Mouse (Mus musculus) left cerebral cortex, postnatal 14 days (tissue): ENCODE results near the gene Wrap73. TPM values are rescaled to one million over a fixed set of nuclear protein-coding genes. Genes with fewer than 3 reads are reported as not detected.
A peak's percentile ranks its signal among the peaks of the same experiment; 100 is the strongest.

Source experiments
- DNase-seq, 2 experiments: peaks; one replicate each; pipeline ENCODE4 v3.0.0; 2021 to 2022; ENCODE audit warnings: low spot score in 2 of 2, mixed read lengths in 1 of 2
- intact Hi-C: fragments of 180-260 bp; cut with DNase I; formaldehyde crosslinking; loops from one replicate; pipeline ENCODE4 v1.15.1; 2025
- total RNA-seq, 2 experiments: library from RNA; stranded (reverse); gene quantifications; 2 replicates each; pipeline ENCODE4 v1.2.3; 2021

The Wrap73 gene
- total RNA-seq, 2 experiments from 2014 or later = 28.1 to 28.7 TPM

GRCm38 (mm10) chr4:154134803-154135202 is 7.4 kb upstream of the Wrap73 start:
- intact Hi-C loops = no loop called here
- DNase-seq = no peak

DNA sequence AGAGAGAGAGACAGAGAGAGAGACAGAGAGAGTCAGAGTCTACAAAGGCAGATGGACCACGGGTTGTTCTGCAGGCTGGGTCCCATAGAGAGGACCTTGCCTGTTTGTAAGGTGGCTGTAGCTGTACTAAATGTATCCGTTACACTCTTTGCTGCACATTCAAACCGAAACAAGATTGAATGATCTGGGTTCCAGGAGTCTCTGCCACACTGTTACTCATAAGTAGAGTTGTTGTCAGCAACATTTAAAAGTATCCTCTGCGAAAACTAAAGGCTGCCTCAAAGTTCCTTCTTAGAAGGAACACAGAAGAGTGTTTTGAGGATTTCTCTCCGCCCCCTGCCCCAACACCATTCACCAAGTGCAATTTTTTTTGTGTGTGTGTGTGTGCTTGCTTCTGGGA is 5.0 kb upstream of the Wrap73 start:
- intact Hi-C loops = no loop called here
- no peak for DNase-seq

DNA sequence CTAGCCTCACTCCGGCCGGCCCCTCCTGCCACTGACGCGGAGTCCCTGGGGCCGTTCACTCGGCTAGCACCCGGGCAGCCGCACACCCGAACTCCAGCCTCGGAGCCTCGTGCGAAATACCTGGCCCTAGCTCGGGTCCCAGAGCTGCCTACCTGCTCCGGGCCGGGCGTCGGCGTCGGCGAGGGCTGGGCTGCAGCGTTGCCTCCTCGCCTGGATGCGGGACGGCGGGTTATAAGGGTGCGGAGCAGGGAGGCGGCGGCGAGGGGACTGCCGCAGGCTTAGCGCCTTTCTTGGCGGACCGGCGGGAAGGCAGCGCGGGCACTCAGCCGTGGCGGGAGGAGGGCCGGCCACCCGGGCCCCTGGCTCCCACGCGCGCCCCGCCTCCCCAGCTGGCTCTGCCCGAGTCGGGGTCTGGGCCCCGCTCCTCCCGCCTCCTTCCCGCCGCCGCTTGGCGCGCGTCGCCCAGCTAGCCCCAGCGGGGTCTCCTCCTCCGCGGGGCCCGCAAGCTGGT is 2.4 kb upstream of the Wrap73 start:
- no peak for DNase-seq
- intact Hi-C loops = no loop called here

GRCm38 (mm10) chr4:154140182-154140212 is 2.2 kb upstream of the Wrap73 start, which contains the start of gene Trp73:
Trp73 (minus strand) TSS chr4:154140208.
- intact Hi-C loops = no loop called here
- no peak for DNase-seq

DNA sequence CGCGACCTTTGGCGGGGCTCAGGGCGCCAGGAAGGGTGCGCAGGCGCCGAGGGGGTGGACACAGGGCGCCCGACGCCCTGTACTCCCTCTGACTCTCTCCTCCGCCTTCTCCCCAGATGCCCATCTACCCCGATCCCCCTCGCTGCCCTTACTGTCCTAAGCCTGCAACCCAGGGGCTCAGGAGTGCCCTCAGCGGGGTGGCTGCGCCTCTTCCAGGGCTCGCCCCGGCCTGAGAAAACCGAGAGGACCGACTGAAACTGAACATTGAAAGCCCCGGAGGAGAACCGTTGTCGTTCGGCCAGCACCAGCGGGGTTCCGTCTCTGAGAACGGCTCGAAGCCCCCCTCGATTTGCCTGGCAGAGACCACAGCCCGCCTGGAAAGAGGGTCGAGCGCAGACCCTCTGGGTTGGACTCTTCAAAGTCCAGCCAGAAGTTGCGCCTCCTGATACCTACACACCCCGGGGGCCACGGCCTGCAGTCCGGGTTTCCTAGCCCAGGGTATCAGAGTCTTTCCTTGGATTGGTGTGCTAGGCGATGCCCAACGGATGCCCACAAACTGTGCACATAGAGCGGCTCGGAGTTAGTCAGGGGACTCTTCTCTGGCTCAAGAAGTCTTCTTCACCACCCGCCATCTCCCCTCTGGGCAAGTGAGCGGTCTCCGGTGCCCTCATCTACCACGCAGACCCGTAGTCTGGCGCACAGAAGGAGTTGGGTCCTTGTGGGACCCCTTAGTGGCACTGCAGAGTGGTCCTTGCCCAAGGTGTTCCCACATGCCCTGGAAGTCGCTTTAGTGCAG is 1.8 kb upstream of the Wrap73 start:
- DNase-seq = no peak
- intact Hi-C loops = no loop called here

DNA sequence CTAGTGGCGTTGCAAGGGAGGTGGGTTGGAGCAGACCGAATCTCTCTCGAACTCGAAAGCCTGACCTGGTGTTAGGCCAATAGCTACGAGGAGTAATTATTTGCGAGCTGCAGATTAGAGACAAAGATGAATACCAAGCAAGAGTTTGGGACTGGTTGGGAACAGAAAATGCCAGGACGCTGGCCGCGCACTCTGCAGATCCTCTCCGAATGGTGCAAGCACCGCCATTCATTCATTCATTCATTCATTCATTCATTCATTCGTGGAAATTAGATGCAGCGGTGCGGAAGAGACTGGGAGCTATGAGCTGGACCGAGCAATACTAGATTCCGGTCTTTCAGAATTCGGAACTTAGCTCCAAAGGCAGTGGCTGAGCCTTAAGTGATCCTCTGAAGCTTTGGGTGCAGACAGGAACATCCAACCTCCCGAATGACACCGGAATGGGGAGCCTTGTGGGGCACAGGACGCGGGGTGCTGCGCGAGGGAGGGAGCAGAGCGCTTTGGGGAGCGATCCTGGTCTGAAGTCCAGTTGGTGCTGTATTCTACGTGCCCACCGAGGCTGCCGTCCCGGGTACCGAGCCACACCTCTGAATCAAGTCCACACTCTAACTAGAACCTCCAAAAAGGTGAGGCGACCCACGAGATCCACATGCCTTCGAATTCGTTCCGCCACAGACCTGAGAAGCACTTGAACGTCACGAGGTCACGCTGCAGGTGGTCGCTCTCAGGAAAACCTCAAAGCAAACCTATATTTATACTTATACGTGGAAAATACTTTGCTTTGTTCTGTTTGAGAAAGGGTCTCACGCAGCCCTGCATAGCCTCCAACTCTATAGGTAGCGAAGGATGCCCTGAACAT is 934 bp upstream of the Wrap73 start:
- intact Hi-C loops = no loop called here
- no peak for DNase-seq

- intact Hi-C loops = no loop called here
These were observed 2.5 kb downstream of the Wrap73 start for GRCm38 (mm10) chr4:154144712-154145111.

DNA sequence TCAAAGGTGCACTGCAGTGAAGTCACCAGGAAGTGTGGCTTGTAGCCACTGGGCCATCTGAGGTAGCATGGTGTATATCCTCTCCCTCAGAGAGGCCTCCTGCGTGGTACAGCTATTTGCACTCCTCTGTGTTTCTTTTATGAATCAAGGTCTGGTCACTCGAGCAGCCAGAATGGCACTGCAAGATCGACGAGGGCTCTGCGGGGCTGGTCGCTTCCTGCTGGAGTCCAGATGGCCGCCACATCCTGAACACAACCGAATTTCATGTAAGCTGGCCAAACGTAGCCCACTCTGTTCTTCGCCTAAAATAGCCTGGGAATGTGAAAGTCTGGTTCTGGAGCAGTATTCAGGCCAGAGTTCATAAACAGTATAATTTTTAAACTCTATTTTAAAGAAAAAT is 4.2 kb downstream of the Wrap73 start:
- DNase-seq = no peak
- intact Hi-C loops = no loop called here

More at GRCm38 (mm10) chr4:154144712-154145111, 2.5 kb downstream of the Wrap73 start:
- no peak for DNase-seq

GRCm38 (mm10) chr4:154154104-154154503 is 11.9 kb downstream of the Wrap73 start:
- intact Hi-C loops = no loop called here
- DNase-seq = no peak

DNA sequence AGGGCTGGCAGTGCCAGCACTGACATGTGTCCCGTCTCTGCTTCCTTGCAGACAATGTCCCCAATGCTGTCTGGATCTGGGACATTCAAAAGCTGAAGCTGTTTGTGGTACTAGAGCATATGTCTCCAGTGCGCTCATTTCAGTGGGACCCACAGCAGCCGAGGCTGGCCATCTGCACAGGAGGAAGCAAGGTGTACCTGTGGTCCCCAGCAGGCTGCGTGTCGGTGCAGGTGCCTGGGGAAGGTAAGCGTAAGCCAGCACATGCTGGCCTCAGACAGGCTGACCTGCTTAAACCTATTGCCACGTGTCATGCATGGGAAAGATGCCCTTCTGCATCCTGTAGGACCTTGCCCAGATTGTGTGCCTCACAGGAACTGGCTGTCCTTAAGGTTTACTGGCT is 13.9 kb downstream of the Wrap73 start:
- DNase-seq = no peak
- intact Hi-C loops = loop anchor here (5.0 kb wide), 2 partner anchors 89 to 134 kb away; no protein-coding TSS in a partner anchor

GRCm38 (mm10) chr4:154157970-154158662 is 15.9 kb downstream of the Wrap73 start:
- DNase-seq = peak in 1 of 2 experiments; percentile 67

DNA sequence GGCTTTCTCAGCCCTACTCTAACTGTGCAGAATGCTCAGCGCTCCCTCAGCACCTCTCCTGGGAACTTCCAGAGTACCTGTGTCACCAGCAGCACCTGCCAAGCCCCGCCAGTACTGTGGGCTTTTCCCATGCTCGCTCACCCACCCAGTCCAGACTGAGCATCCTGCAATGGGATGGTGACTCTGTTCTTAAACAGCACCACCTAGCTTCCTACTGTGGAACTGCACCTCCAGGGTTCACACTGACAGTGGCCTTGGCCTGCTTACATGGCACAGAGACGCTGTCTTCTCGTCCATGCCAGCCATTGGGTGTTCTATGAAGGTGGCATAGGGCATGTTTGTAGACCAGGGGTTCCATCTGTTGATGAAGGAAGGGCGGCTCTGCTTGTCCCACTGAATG is 16.8 kb downstream of the Wrap73 start:
- intact Hi-C loops = loop anchor here (5.0 kb wide), 2 partner anchors 92 to 137 kb away; no protein-coding TSS in a partner anchor
- peak; percentile 86 to 91 for DNase-seq

More at GRCm38 (mm10) chr4:154157970-154158662, 15.9 kb downstream of the Wrap73 start:
- intact Hi-C loops = loop anchor here (5.0 kb wide), 2 partner anchors 91 to 136 kb away; no protein-coding TSS in a partner anchor

- intact Hi-C loops = loop anchor here (5.0 to 10.0 kb wide), 5 partner anchors 93 to 665 kb away; partner anchors contain the start of gene Arhgef16
- peak in 1 of 2 experiments; percentile 34 for DNase-seq
These were observed 17.9 kb downstream of the Wrap73 start for GRCm38 (mm10) chr4:154159961-154160537.

GRCm38 (mm10) chr4:154160538-154161390 is 18.6 kb downstream of the Wrap73 start, which contains the start of gene Tprgl:
Tprgl (minus strand) TSS chr4:154160666.
- intact Hi-C loops = loop anchor here (5.0 to 10.0 kb wide), 3 partner anchors 114 to 664 kb away; partner anchors contain the start of gene Arhgef16
- DNase-seq = peak; percentile 97

DNA sequence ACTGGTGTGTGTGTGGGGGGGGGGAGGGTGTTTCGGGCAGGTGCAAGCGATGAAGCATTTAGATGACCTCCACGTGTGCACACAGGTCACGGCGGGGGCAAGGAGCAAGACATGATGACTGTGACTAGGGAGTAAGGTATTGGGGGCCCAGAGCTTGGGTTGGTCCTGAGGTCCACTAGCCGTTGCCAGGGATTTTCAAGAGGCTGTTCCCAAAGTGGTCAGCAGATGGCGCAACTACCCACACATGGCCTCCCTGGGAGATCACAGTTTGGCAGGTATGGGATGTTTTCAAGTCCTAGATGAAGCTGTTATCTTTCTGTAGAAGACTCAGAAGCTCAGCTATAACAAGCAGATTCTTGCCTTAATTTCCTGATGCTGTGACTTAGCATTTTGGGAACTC is 21.1 kb downstream of the Wrap73 start:
- intact Hi-C loops = loop anchor here (5.0 to 10.0 kb wide), 3 partner anchors 112 to 662 kb away; partner anchors contain the start of gene Arhgef16
- DNase-seq = peak; percentile 67 to 79

GRCm38 (mm10) chr4:154167053-154167452 is 24.9 kb downstream of the Wrap73 start:
- intact Hi-C loops = loop anchor here (2.0 to 10.0 kb wide), 3 partner anchors 40 to 658 kb away; no protein-coding TSS in a partner anchor
- peak in 1 of 2 experiments; percentile 60 for DNase-seq

GRCm38 (mm10) chr4:154170021-154170420 is 27.8 kb downstream of the Wrap73 start:
- intact Hi-C loops = no loop called here
- no peak for DNase-seq

DNA sequence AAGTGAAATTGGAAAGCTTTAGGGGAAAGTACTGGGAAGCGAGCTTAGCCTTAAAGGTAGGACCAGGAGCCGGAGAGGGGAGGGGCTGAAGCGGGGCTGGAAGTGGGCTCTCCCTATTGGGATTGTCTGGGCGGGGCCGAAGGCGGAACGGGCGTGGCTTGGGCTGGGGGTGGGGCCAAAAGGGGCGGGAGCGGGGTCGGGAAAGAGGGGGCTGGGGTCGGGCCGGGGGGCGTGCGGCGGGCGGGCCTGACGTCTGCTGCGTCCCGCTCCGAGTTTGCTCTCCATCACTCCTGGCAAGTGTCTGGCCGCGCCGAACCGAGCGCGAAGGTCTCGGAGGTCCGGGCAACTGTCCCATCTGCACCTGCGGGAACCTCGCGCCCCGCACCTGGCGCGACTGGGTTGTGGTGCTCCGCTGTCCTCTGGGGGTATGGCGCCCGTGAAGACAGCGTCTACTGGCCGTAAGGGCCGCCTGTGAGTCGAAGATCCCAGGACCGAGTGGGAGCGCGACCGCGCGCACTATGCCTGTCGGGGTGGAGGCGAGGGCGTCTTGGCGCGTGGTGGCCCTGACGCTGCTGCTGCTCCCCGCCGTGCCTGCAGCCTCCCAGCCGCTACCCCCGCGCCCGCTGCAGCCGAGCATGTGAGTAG is 28.5 kb downstream of the Wrap73 start, which contains the start of gene Megf6:
TSS of gene Megf6 (plus strand) at position 225 of the 645 bp plus-strand sequence.
- intact Hi-C loops = no loop called here

More for the DNA sequence above, 28.5 kb downstream of the Wrap73 start, which contains the start of gene Megf6:
- no peak for DNase-seq
